Mouse (Mus musculus) kidney, adult 2 months (tissue): ENCODE results near the gene 1110032A03Rik.

Source experiments
- CTCF ChIP-seq: fragments of 200-500 bp; conservative IDR thresholded peaks from 2 replicates; pipeline ENCODE4 v1.5.1; 2011; ENCODE audit warnings: low read depth, mild to moderate bottlenecking, control low read depth, low read length, moderate library complexity, mixed read lengths; ENCODE audit not compliant: insufficient read depth, insufficient read length
- POLR2A ChIP-seq: fragments of 200-500 bp; IDR thresholded peaks from one replicate; pipeline ENCODE4 v1.6.1; 2011; ENCODE audit warnings: low read depth, low read length, control low read depth

DNA sequence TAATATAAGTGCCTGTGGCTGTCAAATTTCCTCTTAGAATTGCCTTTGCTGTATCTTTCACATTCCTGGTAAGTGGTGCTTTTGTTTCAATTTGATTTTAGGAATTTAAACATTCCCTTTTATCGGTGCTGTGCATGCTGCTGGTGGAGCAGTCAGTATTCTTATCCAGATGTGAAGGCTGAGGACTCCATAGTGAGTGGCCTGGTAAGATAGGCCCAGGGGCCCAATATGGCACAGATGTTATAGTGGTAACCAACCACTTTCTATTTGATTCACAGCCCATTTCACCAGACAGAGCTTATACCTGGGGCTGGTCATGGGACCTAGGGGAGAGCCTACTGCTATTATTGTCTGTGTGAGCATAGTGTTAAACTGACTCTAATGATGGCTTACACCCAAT is 41.2 kb upstream of the 1110032A03Rik start:
- TF ChIP-seq CTCF (no peak), POLR2A (no peak)
